Mouse (Mus musculus) liver, adult 2 months (tissue): ENCODE results near the gene Zc3h18. TPM values are rescaled to one million over a fixed set of nuclear protein-coding genes. Genes with fewer than 3 reads are reported as not detected.

Source experiments
- DNase-seq: peaks from one replicate; pipeline ENCODE4 v3.0.0-alpha.2; 2011; ENCODE audit warnings: low read depth, low spot score; ENCODE audit errors: extremely low read depth
- H3K27ac ChIP-seq: fragments of 200-500 bp; replicated peaks from 2 replicates; pipeline ENCODE4 v1.5.1; 2012; ENCODE audit warnings: low read depth, mild to moderate bottlenecking, control low read depth, inconsistent platforms, low read length; ENCODE audit not compliant: insufficient read depth
- H3K27me3 ChIP-seq: fragments of 200-500 bp; 2 replicates; pipeline ENCODE4 v1.6.1; 2012; ENCODE audit warnings: mild to moderate bottlenecking, moderate library complexity, low read length, inconsistent platforms; ENCODE audit not compliant: control insufficient read depth, insufficient read depth
- H3K36me3 ChIP-seq: fragments of 200-500 bp; 2 replicates; pipeline ENCODE4 v1.6.1; 2012; ENCODE audit warnings: low read length, inconsistent platforms; ENCODE audit not compliant: control insufficient read depth, insufficient read depth
- H3K4me1 ChIP-seq: fragments of 200-500 bp; 2 replicates; pipeline ENCODE4 v1.6.1; 2011; ENCODE audit warnings: low read length; ENCODE audit not compliant: control insufficient read depth, insufficient read depth
- H3K4me3 ChIP-seq: fragments of 200-500 bp; 2 replicates; pipeline ENCODE4 v1.5.1; 2011; ENCODE audit warnings: low read depth, mild to moderate bottlenecking, control low read depth, low read length, moderate library complexity; ENCODE audit not compliant: insufficient read depth
- H3K79me2 ChIP-seq: fragments of 200-500 bp; 2 replicates; pipeline ENCODE4 v1.6.1; 2012; ENCODE audit warnings: inconsistent platforms, mild to moderate bottlenecking, low read length, moderate library complexity; ENCODE audit not compliant: control insufficient read depth, insufficient read depth
- H3K9ac ChIP-seq: fragments of 200-500 bp; 2 replicates; pipeline ENCODE4 v1.6.1; 2012; ENCODE audit warnings: low read depth, mild to moderate bottlenecking, control low read depth, inconsistent platforms, low read length
- CTCF ChIP-seq: fragments of 200-500 bp; IDR thresholded peaks from 2 replicates; pipeline ENCODE4 v1.5.1; 2011; ENCODE audit warnings: low read depth, low read length, control low read depth
- POLR2A ChIP-seq: fragments of 200-500 bp; IDR thresholded peaks from 2 replicates; pipeline ENCODE4 v1.6.1; 2011; ENCODE audit warnings: low read length, control low read depth; ENCODE audit not compliant: insufficient read depth; ENCODE audit errors: extremely low read depth
- WGBS: fragments of 180-500 bp; shearing (Covaris S2); methylation state at CpG from one replicate; pipeline ENCODE4 v1.1.7; 2018; 5-methylcytosine and 5-hydroxymethylcytosine counted together
- polyA plus RNA-seq: library from polyadenylated mRNA; depleted of rRNA; stranded (reverse); fragments of >200 nt; gene quantifications from 2 replicates; pipeline ENCODE4 v1.2.3, GENCODE M21; 2012
- total RNA-seq: library from RNA; depleted of rRNA; stranded (reverse); fragments of >200 nt; gene quantifications from 2 replicates; pipeline ENCODE4 v1.2.3, GENCODE M21; 2014

The Zc3h18 gene
- total and polyA plus RNA-seq, 2 experiments, result 10.9 to 22.3 TPM

GRCm38 (mm10) chr8:122338852-122339251 lies 37.6 kb upstream of the Zc3h18 start:
- H3K36me3 ChIP-seq, result peaks cover 29% of the 10 kb centered on the region
- no peak overlapping the region for H3K9ac ChIP-seq
- no peak overlapping the region for H3K27ac ChIP-seq

GRCm38 (mm10) chr8:122340761-122341160 lies 35.6 kb upstream of the Zc3h18 start:
- H3K27me3 ChIP-seq, result no peaks in the 10 kb centered on the region
- no peaks in the 10 kb centered on the region for H3K4me1 ChIP-seq
- no peak overlapping the region for H3K27ac ChIP-seq
- no peak overlapping the region for H3K4me3 ChIP-seq
- DNase-seq, result no peak
- H3K36me3 ChIP-seq, result peaks cover 11% of the 10 kb centered on the region; the same call in 1 of the 2 replicates
- H3K79me2 ChIP-seq, result no peaks in the 10 kb centered on the region
- no peak for TF ChIP-seq POLR2A
- TF ChIP-seq CTCF, result no peak
- H3K9ac ChIP-seq, result no peak overlapping the region
- WGBS, result 85% methylated on average over 3 of the region's 3 CpGs

More at GRCm38 (mm10) chr8:122338852-122339251, 37.6 kb upstream of the Zc3h18 start:
- TF ChIP-seq CTCF (no peak), POLR2A (no peak)
- no peak for DNase-seq
- H3K4me1 ChIP-seq, result no peaks in the 10 kb centered on the region
- H3K79me2 ChIP-seq, result no peaks in the 10 kb centered on the region
- 81% methylated on average over 6 of the region's 6 CpGs for WGBS
- no peak overlapping the region for H3K4me3 ChIP-seq
- H3K27me3 ChIP-seq, result no peaks in the 10 kb centered on the region

GRCm38 (mm10) chr8:122341790-122342189 lies 34.6 kb upstream of the Zc3h18 start:
- H3K79me2 ChIP-seq, result no peaks in the 10 kb centered on the region
- H3K27ac ChIP-seq, result no peak overlapping the region
- peaks cover 5% of the 10 kb centered on the region; the same call in 1 of the 2 replicates for H3K36me3 ChIP-seq
- H3K4me3 ChIP-seq, result no peak overlapping the region
- no peaks in the 10 kb centered on the region for H3K4me1 ChIP-seq
- WGBS, result 63% methylated on average over 6 of the region's 6 CpGs
- no peak for TF ChIP-seq POLR2A
- no peak for TF ChIP-seq CTCF
- DNase-seq, result no peak
- no peak overlapping the region for H3K9ac ChIP-seq
- no peaks in the 10 kb centered on the region for H3K27me3 ChIP-seq

GRCm38 (mm10) chr8:122342362-122342761 lies 34.0 kb upstream of the Zc3h18 start:
- no peak for DNase-seq
- Histone ChIP-seq H3K79me2 (no peaks in the 10 kb centered on the region), H3K27me3 (no peaks in the 10 kb centered on the region), H3K4me1 (no peaks in the 10 kb centered on the region), H3K9ac (no peak overlapping the region), H3K27ac (no peak overlapping the region), H3K4me3 (no peak overlapping the region), H3K36me3 (peaks cover under 1% of the 10 kb centered on the region; the same call in 1 of the 2 replicates)
- WGBS, result 17% methylated on average over 5 of the region's 5 CpGs
- TF ChIP-seq CTCF, result no peak
- TF ChIP-seq POLR2A, result no peak

- WGBS, result 10% methylated on average over 9 of the region's 9 CpGs
- Histone ChIP-seq H3K4me3 (no peak overlapping the region), H3K36me3 (no peaks in the 10 kb centered on the region), H3K9ac (no peak overlapping the region), H3K4me1 (no peaks in the 10 kb centered on the region), H3K27me3 (no peaks in the 10 kb centered on the region), H3K79me2 (no peaks in the 10 kb centered on the region), H3K27ac (no peak overlapping the region)
- TF ChIP-seq POLR2A (no peak), CTCF (no peak)
- no peak for DNase-seq
Observed at GRCm38 (mm10) chr8:122342806-122343209, 33.6 kb upstream of the Zc3h18 start.

- no peak for DNase-seq
- WGBS, result 12% methylated on average over 11 of the region's 11 CpGs
- H3K27me3 ChIP-seq, result no peaks in the 10 kb centered on the region
- H3K27ac ChIP-seq, result no peak overlapping the region
- TF ChIP-seq CTCF, result no peak
- H3K4me3 ChIP-seq, result no peak overlapping the region
- H3K9ac ChIP-seq, result no peak overlapping the region
- no peaks in the 10 kb centered on the region for H3K36me3 ChIP-seq
- no peaks in the 10 kb centered on the region for H3K79me2 ChIP-seq
- H3K4me1 ChIP-seq, result no peaks in the 10 kb centered on the region
Observed at GRCm38 (mm10) chr8:122343341-122343740, 33.1 kb upstream of the Zc3h18 start.
